Mouse (Mus musculus): Measurements from ENCODE around the gene Rnf169.

- TF ChIP-seq EP300 (optimal IDR thresholded peaks at IDR 0.05) (no peak), CTCF (IDR thresholded peaks at IDR 0.05; ENCODE audit: low read depth) (no peak)
These were observed 33.9 kb upstream of the Rnf169 start for GRCm38 (mm10) chr7:100014123-100014600.

Measured in stomach, postnatal 0 days (tissue).